Mouse (Mus musculus): ENCODE data around the gene Lrrc72. TPM values are rescaled to one million over a fixed set of nuclear protein-coding genes. Genes with fewer than 3 reads are reported as not detected.
"Not testable (repeated sequence)": the region's sequence is repeated elsewhere in the genome, so short reads cannot be mapped to it uniquely, and the experiment has no call there.

Gene Lrrc72
- polyA plus RNA-seq, 1 experiment from 2014 or later, result not detected

DNA sequence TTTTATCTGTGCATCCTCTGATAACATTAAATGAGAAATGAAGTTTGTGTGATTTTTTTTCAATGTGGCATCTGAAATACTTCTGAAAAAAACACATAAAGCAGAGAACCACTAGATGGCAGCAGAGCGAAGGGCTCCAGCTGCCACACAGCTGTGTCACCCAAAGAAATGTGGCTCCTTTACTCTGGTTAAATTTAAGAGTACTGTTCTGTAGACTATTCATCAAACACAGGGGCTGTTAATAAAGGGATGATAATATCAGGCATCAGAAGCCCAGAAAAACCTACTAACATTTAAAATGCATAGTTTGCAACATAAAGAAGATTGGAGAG, 38.1 kb downstream of the Lrrc72 start:
- TF ChIP-seq CTCF (IDR thresholded peaks at IDR 0.05; ENCODE audit: low read depth), result peak; percentile 86
- H3K9ac ChIP-seq, result no peak overlapping the region
- ATAC-seq (ENCODE audit: insufficient read depth) (peak; percentile 73; the same call in 1 of the 2 replicates), DNase-seq (peak; percentile 94)
- H3K36me3 ChIP-seq (ENCODE audit: insufficient read depth), result no peaks in the 10 kb centered on the region
- H3K4me2 ChIP-seq, result no peak overlapping the region
- H3K27ac ChIP-seq (ENCODE audit: low read depth), result no peak overlapping the region
- H3K4me1 ChIP-seq (ENCODE audit: insufficient read depth), result no peaks in the 10 kb centered on the region
- 0% methylated on average over 1 of the region's 1 CpGs for WGBS
- H3K4me3 ChIP-seq (ENCODE audit: low read depth, low read length), result no peak overlapping the region
- H3K9me3 ChIP-seq (ENCODE audit: low read depth, low read length), result no peaks in the 10 kb centered on the region
- no peaks in the 10 kb centered on the region for H3K27me3 ChIP-seq (ENCODE audit: insufficient read depth, low read length)

DNA sequence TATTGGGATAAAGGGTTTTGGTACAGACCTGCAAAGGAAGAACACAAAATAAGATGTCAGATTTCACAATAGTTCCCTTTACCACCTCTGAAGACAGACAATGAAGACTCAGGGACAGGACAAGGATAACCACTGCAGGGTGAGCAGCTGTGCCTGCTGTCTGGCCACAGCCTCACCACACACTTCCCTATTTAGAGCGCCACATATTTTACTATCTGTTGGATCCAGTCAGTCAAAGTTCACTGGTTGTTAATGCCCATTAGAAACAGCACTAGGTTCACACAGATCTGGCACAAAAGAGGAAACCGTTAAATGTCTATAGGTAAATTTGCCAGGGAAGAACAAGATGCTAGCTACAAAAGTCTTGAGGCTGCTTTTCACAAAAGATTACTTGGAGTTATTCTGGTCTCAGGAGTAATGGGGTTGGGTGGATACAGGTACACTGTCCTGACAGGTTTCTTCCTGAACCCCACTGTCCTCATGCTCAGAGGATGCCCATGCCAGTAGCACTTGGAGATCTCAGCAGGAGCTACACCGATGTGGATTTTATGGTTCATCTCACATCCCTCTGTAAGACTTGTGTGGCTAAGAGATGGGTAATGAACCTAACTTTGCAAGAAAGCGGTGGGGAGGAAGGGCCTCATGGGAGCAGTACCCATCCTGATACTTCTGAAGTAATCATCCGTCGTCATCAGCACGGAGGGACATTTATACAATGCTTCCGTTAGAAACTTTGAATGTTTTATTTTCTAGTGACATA, 38.6 kb downstream of the Lrrc72 start:
- TF ChIP-seq CTCF (IDR thresholded peaks at IDR 0.05; ENCODE audit: low read depth), result no peak
- Histone ChIP-seq H3K4me2 (no peak overlapping the region), H3K4me3 (ENCODE audit: low read depth, low read length) (no peak overlapping the region), H3K27ac (ENCODE audit: low read depth) (no peak overlapping the region), H3K9ac (no peak overlapping the region), H3K27me3 (ENCODE audit: insufficient read depth, low read length) (no peaks in the 10 kb centered on the region), H3K36me3 (ENCODE audit: insufficient read depth) (no peaks in the 10 kb centered on the region), H3K4me1 (ENCODE audit: insufficient read depth) (no peaks in the 10 kb centered on the region), H3K9me3 (ENCODE audit: low read depth, low read length) (no peaks in the 10 kb centered on the region)
- ATAC-seq (ENCODE audit: insufficient read depth) (peak; percentile 51; the same call in 1 of the 2 replicates), DNase-seq (no peak)
- 43% methylated on average over 8 of the region's 8 CpGs for WGBS

DNA sequence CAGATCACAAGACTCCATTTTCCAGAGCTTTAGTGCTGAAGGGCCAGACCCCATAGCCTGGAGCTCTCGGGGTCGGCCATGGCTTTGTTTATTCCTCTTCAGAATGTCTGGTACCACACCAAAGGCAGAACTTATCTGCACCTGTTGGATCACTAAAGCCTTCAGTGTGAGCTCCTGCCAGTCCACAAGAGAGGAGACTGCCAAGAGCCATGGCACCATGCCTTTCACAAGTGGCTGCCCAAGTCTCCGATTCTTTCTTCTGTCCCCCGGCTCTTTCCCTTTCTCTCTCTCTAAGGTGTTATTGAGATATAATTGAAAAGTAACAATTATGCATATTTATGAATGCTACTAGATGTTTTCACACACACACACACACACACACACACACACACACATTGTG, 43.1 kb downstream of the Lrrc72 start:
- H3K27ac ChIP-seq (ENCODE audit: low read depth), result no peak overlapping the region
- 67% methylated on average over 4 of the region's 4 CpGs for WGBS

DNA sequence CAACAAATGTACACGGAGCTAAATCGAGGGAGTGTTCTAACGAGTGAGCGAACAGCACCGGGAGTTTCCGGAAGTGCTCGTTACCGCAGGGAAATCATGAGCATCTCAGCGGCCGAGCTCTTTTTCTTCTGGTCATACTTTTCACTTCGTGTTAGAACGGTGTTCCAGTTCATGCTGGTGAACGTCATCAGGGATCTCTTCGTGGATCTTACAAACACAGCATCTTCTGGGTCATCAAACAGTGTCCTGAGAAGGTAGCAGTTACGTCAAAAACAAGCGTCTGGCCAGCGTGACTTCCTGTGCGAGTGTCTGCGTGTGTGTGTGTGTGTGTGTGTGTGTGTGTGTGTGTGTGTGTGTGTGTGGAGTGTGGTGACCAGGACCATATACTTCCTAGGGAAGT, 44.7 kb downstream of the Lrrc72 start:
- Histone ChIP-seq H3K27me3 (ENCODE audit: insufficient read depth, low read length) (no peaks in the 10 kb centered on the region), H3K36me3 (ENCODE audit: insufficient read depth) (no peaks in the 10 kb centered on the region), H3K9ac (no peak overlapping the region), H3K4me3 (ENCODE audit: low read depth, low read length) (no peak overlapping the region), H3K4me1 (ENCODE audit: insufficient read depth) (no peaks in the 10 kb centered on the region), H3K9me3 (ENCODE audit: low read depth, low read length) (no peaks in the 10 kb centered on the region), H3K27ac (ENCODE audit: low read depth) (no peak overlapping the region), H3K4me2 (peak overlapping the region; percentile 45; the same call in 1 of the 2 replicates)
- DNase-seq, result no peak
- no peak for ATAC-seq (ENCODE audit: insufficient read depth)
- 68% methylated on average over 19 of the region's 19 CpGs for WGBS
- no peak for TF ChIP-seq CTCF (IDR thresholded peaks at IDR 0.05; ENCODE audit: low read depth)

More for the DNA sequence above, 43.1 kb downstream of the Lrrc72 start:
- Histone ChIP-seq H3K36me3 (ENCODE audit: insufficient read depth) (no peaks in the 10 kb centered on the region), H3K9ac (no peak overlapping the region), H3K4me2 (no peak overlapping the region), H3K4me1 (ENCODE audit: insufficient read depth) (no peaks in the 10 kb centered on the region), H3K9me3 (ENCODE audit: low read depth, low read length) (no peaks in the 10 kb centered on the region), H3K27me3 (ENCODE audit: insufficient read depth, low read length) (no peaks in the 10 kb centered on the region), H3K4me3 (ENCODE audit: low read depth, low read length) (no peak overlapping the region)
- ATAC-seq (ENCODE audit: insufficient read depth) (no peak), DNase-seq (no peak)
- TF ChIP-seq CTCF (IDR thresholded peaks at IDR 0.05; ENCODE audit: low read depth), result no peak

DNA sequence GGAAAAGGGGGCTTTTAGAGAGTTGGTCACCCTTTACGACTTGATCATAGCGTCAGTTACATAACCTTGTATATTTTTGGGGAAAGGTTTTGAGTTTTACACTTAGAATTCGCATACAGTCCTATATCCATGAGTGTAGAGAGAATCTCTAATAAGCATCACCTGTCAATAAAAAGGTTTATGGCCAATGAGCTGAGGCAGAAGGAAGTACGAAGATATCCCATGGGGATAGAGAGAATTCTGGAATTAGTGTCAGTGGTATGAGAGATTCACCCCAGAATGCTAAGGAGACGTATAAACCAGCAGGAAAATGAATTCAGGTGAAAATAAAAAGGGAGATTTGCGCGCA, 45.4 kb downstream of the Lrrc72 start:
- TF ChIP-seq CTCF (IDR thresholded peaks at IDR 0.05; ENCODE audit: low read depth), result no peak
- Histone ChIP-seq H3K27ac (ENCODE audit: low read depth) (no peak overlapping the region), H3K9me3 (ENCODE audit: low read depth, low read length) (no peaks in the 10 kb centered on the region), H3K4me2 (peak overlapping the region; percentile 45), H3K4me1 (ENCODE audit: insufficient read depth) (no peaks in the 10 kb centered on the region), H3K9ac (no peak overlapping the region), H3K27me3 (ENCODE audit: insufficient read depth, low read length) (no peaks in the 10 kb centered on the region), H3K36me3 (ENCODE audit: insufficient read depth) (no peaks in the 10 kb centered on the region), H3K4me3 (ENCODE audit: low read depth, low read length) (no peak overlapping the region)
- ATAC-seq (ENCODE audit: insufficient read depth), result peak; percentile 13; the same call in 1 of the 2 replicates
- DNase-seq, result no peak
- 70% methylated on average over 7 of the region's 7 CpGs for WGBS

DNA sequence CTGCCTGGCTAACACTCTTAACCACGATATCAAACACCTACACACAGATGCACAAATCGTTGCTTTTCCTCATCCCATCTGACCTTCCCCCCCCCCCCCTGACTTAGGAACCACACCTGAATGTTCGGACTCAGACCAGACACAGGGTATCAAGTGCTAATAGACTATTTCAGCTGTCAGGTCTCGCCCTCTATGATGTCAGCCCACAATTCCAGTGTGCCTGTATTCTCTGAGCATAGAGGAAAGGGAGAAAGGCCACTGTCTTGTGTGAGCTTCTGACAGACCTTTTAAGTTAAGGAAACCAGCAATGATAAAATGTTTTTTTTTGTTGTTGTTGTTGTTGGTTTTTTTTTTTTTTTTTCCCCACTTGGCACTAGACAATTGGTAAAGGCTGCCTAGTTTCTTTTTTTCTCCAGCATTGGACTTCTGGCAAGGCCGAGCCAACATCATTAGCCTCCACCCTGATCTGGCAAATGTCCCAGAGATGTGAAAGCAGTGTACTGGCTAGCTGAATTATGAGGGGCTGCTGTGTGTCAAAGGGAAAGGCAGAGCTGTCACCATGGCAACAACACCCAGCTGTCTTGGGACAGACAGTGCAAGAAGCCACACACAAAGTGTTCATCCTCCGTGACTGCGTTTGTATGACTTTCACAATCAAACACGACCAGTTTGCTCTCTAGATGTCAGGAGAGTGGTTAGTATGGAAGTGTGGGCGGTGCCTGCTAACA, 46.0 kb downstream of the Lrrc72 start:
- H3K4me2 ChIP-seq, result peak overlapping the region; percentile 45
- WGBS, result 49% methylated on average over 9 of the region's 9 CpGs
- H3K36me3 ChIP-seq (ENCODE audit: insufficient read depth), result no peaks in the 10 kb centered on the region
- H3K9ac ChIP-seq, result no peak overlapping the region
- ATAC-seq (ENCODE audit: insufficient read depth) (peak; percentile 97), DNase-seq (peak; percentile 95)
- no peaks in the 10 kb centered on the region for H3K27me3 ChIP-seq (ENCODE audit: insufficient read depth, low read length)
- H3K4me1 ChIP-seq (ENCODE audit: insufficient read depth), result no peaks in the 10 kb centered on the region
- TF ChIP-seq CTCF (IDR thresholded peaks at IDR 0.05; ENCODE audit: low read depth), result no peak
- no peaks in the 10 kb centered on the region for H3K9me3 ChIP-seq (ENCODE audit: low read depth, low read length)
- no peak overlapping the region for H3K4me3 ChIP-seq (ENCODE audit: low read depth, low read length)
- H3K27ac ChIP-seq (ENCODE audit: low read depth), result no peak overlapping the region

DNA sequence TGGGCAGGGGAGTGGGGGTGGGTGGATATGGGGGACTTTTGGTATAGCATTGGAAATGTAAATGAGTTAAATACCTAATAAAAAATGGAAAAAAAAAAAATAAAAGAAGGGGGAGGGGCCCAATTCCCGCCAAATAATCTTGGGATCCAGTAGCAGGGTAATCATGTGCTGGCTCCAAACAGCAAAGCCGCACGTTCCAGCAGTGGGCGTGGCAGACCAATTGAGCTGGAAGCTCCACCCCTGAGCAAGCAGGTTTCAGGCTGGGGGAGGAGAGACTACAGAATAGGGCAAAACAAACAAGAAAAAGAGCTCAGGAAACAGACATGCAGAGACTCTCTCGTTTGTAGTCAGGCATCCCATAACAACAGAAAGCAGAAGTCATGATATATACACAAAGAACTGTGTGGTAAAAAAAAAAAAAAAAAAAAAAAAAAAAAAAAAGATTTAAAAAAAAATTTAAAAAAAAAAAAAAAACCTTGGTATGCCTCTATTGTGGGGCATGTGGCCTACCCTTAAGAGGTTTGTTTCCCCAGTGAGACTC, 47.5 kb downstream of the Lrrc72 start:
- not testable (repeated sequence) for H3K36me3 ChIP-seq (ENCODE audit: insufficient read depth); H3K4me3 ChIP-seq (ENCODE audit: low read depth, low read length); H3K27ac ChIP-seq (ENCODE audit: low read depth); H3K9me3 ChIP-seq (ENCODE audit: low read depth, low read length); H3K27me3 ChIP-seq (ENCODE audit: insufficient read depth, low read length); DNase-seq; H3K9ac ChIP-seq; ATAC-seq (ENCODE audit: insufficient read depth); H3K4me2 ChIP-seq; H3K4me1 ChIP-seq (ENCODE audit: insufficient read depth)
- 58% methylated on average over 5 of the region's 5 CpGs for WGBS

Measured in lung, embryonic 14.5 days (tissue).